Mouse (Mus musculus): Measurements from ENCODE around the gene Itgad.

DNA sequence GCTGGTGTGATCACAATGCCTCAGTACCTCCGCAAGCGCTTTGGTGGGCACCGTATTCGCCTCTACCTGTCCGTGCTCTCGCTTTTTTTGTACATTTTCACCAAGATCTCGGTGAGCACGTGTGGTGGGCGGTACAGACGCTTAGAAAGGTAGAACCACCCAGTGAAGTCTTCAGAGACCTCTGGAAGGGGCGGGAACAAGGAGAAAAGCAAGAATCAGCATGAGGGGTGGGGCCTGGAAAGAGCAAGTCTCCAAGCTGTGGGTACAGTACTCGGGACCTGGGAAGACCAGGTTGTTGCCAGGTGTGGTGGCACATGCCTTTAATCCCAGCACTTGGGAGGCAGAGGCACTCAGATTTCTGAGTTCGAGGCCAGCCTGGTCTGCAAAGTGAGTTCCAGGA lies 113.2 kb downstream of the Itgad start:
- TF ChIP-seq POLR2A (IDR thresholded peaks at IDR 0.05; ENCODE audit: borderline replicate concordance, insufficient read depth, low read length) = no peak
- no peak for TF ChIP-seq CTCF (IDR thresholded peaks at IDR 0.05; ENCODE audit: borderline replicate concordance, insufficient read depth, low read depth, low read length)
